Mouse (Mus musculus) adrenal gland, adult (tissue): ENCODE data around the gene Rps2.

ENCODE experiments used
- DNase-seq, 2 experiments: peaks; one replicate each; pipeline ENCODE4 v3.0.0; 2022 to 2023; ENCODE audit warnings: low spot score in 1 of 2; ENCODE audit not compliant: inconsistent age in 2 of 2

Rps2 gene

GRCm38 (mm10) chr17:24765016-24765905 is 47.3 kb downstream of the Rps2 start:
- DNase-seq, result peak in 1 of 2 experiments; percentile 43

- no peak for DNase-seq
These were observed 48.5 kb downstream of the Rps2 start for GRCm38 (mm10) chr17:24766266-24766875.

- DNase-seq, result no peak
These were observed 51.2 kb downstream of the Rps2 start for GRCm38 (mm10) chr17:24769146-24769545.
